Mouse (Mus musculus) liver, embryonic 14.5 days (tissue): ENCODE results near the gene Zer1. TPM values are rescaled to one million over a fixed set of nuclear protein-coding genes. Genes with fewer than 3 reads are reported as not detected.
A peak's percentile ranks its signal among the peaks of the same experiment; 100 is the strongest.

Source experiments
- ATAC-seq: fragments of 200-750 bp; cut with Nextera tagmentation; 2 replicates; pipeline ENCODE4 v1.8.0; 2017; ENCODE audit warnings: moderate number of reproducible peaks, mild to moderate bottlenecking, moderate library complexity; ENCODE audit not compliant: insufficient read depth
- DNase-seq, 3 experiments: peaks; one replicate each; pipeline ENCODE4 v3.0.0-alpha.2; 2012 to 2013; ENCODE audit warnings: low read depth in 3 of 3, low spot score in 3 of 3
- H3K27ac ChIP-seq: fragments of 300-500 bp; sonication (generic); 2 replicates; pipeline ENCODE4 v1.5.1; 2014; ENCODE audit warnings: moderate library complexity, mild to moderate bottlenecking, control low read depth, inconsistent platforms
- H3K27me3 ChIP-seq: fragments of 300-500 bp; sonication (generic); 2 replicates; pipeline ENCODE4 v1.6.1; 2014; ENCODE audit warnings: mild to moderate bottlenecking, low read length, moderate library complexity; ENCODE audit not compliant: control insufficient read depth, insufficient read depth
- H3K36me3 ChIP-seq: fragments of 300-500 bp; sonication (generic); replicated peaks from 2 replicates; pipeline ENCODE4 v1.6.1; 2014; ENCODE audit warnings: low read depth; ENCODE audit not compliant: control insufficient read depth, insufficient read depth
- H3K4me1 ChIP-seq, 2 experiments: fragments of 200-500 bp in 1 of 2; fragments of 300-500 bp in 1 of 2; sonication (generic) in 1 of 2; replicated peaks; 2 replicates each; pipeline ENCODE4 v1.6.1; 2012 to 2014; ENCODE audit warnings: antibody characterized with exemption in 1 of 2, inconsistent platforms in 1 of 2, low read length in 1 of 2; ENCODE audit not compliant: control insufficient read depth in 2 of 2, insufficient read depth in 2 of 2
- H3K4me2 ChIP-seq: fragments of 300-500 bp; sonication (generic); 2 replicates; pipeline ENCODE4 v1.6.1; 2014; ENCODE audit warnings: low read depth, mild to moderate bottlenecking, control low read depth, moderate library complexity
- H3K4me3 ChIP-seq, 2 experiments: fragments of 200-500 bp in 1 of 2; fragments of 300-500 bp in 1 of 2; sonication (generic) in 1 of 2; 2 replicates each; pipeline ENCODE4 v1.5.1; 2012 to 2014; ENCODE audit warnings: low read depth in 2 of 2, low read length in 2 of 2, mild to moderate bottlenecking in 2 of 2, control low read depth in 1 of 2, inconsistent platforms in 1 of 2, moderate library complexity in 1 of 2; ENCODE audit not compliant: insufficient read depth in 1 of 2
- H3K9ac ChIP-seq: fragments of 300-500 bp; sonication (generic); replicated peaks from 2 replicates; pipeline ENCODE4 v1.6.1; 2014; ENCODE audit warnings: mild to moderate bottlenecking, control low read depth, moderate library complexity
- H3K9me3 ChIP-seq: fragments of 300-500 bp; sonication (generic); 2 replicates; pipeline ENCODE4 v1.6.1; 2016; ENCODE audit warnings: low read length, mixed read lengths; ENCODE audit not compliant: control insufficient read depth
- CTCF ChIP-seq: IDR thresholded peaks from 2 replicates; pipeline ENCODE4 v1.5.1; 2016; ENCODE audit warnings: antibody characterized with exemption, low read depth, control low read depth
- EP300 ChIP-seq: IDR thresholded peaks from 2 replicates; pipeline ENCODE4 v1.6.1; 2016; ENCODE audit warnings: antibody characterized with exemption, low read depth
- WGBS: fragments of 180-500 bp; shearing (Covaris S2); extraction: QIAGEN DNeasy Blood & Tissue Kit; methylation state at CpG from one replicate; pipeline ENCODE4 v1.1.7; 2014; ENCODE audit not compliant: insufficient replicate concordance; 5-methylcytosine and 5-hydroxymethylcytosine counted together
- polyA plus RNA-seq, 2 experiments: library from polyadenylated mRNA; depleted of rRNA in 1 of 2; stranded (reverse) in 1 of 2; unstranded in 1 of 2; fragments of >200 nt; fragmentation: Nextera tagmentation in 1 of 2; extraction: Ambion mirVana in 1 of 2; gene quantifications; 2 replicates each; pipeline versions ENCODE4 v1.2.1 to v1.2.3; 2012 to 2014

Zer1 gene
- polyA plus RNA-seq (2012; rRNA removed) (8.1 and 8.5 TPM in 2 replicates), polyA plus RNA-seq (2014; fragmentation: Nextera tagmentation; extraction: Ambion mirVana) (1.9 and 2.0 TPM in 2 replicates)

- Histone ChIP-seq H3K9ac (peak within 1 kb of the TSS; percentile 95), H3K36me3 (no peaks in the 10 kb centered on the region), H3K27me3 (no peaks in the 10 kb centered on the region), H3K27ac (peak within 1 kb of the TSS; percentile 90), H3K4me1 (peaks cover 5 to 17% of the 10 kb centered on the region in 2 experiments), H3K4me2 (peak within 1 kb of the TSS; percentile 87), H3K4me3 (peak within 1 kb of the TSS; percentile 82 to 87), H3K9me3 (no peaks in the 10 kb centered on the region)
- WGBS: 10% methylated on average over 31 of the region's 31 CpGs
- DNase-seq (peak; percentile 81 to 85 (median 83)), ATAC-seq (peak; percentile 97)
- no peak for TF ChIP-seq CTCF
- TF ChIP-seq EP300: peak; percentile 1; the same call in 1 of the 2 replicates
Observed at GRCm38 (mm10) chr2:30124472-30125274, at the start of gene Zer1. TSS of gene Zer1 (minus strand) at chr2:30124585.

GRCm38 (mm10) chr2:30173541-30174240 is 49.3 kb upstream of the Zer1 start:
- no peaks in the 10 kb centered on the region; the same call in 1 of the 2 replicates for H3K9me3 ChIP-seq
- H3K27me3 ChIP-seq: no peaks in the 10 kb centered on the region
- H3K4me2 ChIP-seq: no peak overlapping the region
- no peak overlapping the region for H3K27ac ChIP-seq
- no peak overlapping the region for H3K9ac ChIP-seq
- ATAC-seq (no peak), DNase-seq (no peak)
- TF ChIP-seq EP300 (no peak), CTCF (no peak)
- peaks cover 23% of the 10 kb centered on the region for H3K36me3 ChIP-seq
- peaks cover 5 to 6% of the 10 kb centered on the region in 2 experiments; a peak in 3 of 4 replicates for H3K4me1 ChIP-seq
- no peak overlapping the region for H3K4me3 ChIP-seq
- 93% methylated on average over 20 of the region's 20 CpGs for WGBS

- WGBS: 2% methylated on average over 19 of the region's 19 CpGs
- Histone ChIP-seq H3K4me3 (peak overlapping the region; percentile 56 to 58), H3K36me3 (peaks cover 23% of the 10 kb centered on the region), H3K4me2 (peak overlapping the region; percentile 88), H3K27me3 (no peaks in the 10 kb centered on the region), H3K4me1 (peaks cover 0 to 2% of the 10 kb centered on the region in 2 experiments; a peak in 3 of 4 replicates), H3K9me3 (peaks cover 1% of the 10 kb centered on the region), H3K27ac (no peak overlapping the region), H3K9ac (peak overlapping the region; percentile 50)
- DNase-seq (no peak), ATAC-seq (no peak)
- no peak for TF ChIP-seq CTCF
- no peak for TF ChIP-seq EP300
Observed at GRCm38 (mm10) chr2:30171997-30172382, 47.6 kb upstream of the Zer1 start.

GRCm38 (mm10) chr2:30171371-30171996 is 47.1 kb upstream of the Zer1 start, which contains the start of gene Endog:
TSS of gene Endog (plus strand) at chr2:30171493.
- TF ChIP-seq EP300 (no peak), CTCF (no peak)
- ATAC-seq (peak; percentile 92), DNase-seq (peak; percentile 56 to 59 (median 57))
- peak within 1 kb of the TSS; percentile 88 for H3K4me2 ChIP-seq
- whole genome bisulfite sequencing: under 1% methylated on average over 75 of the region's 75 CpGs
- H3K27me3 ChIP-seq: no peaks in the 10 kb centered on the region
- H3K27ac ChIP-seq: no peak within 1 kb of the TSS
- peaks cover 23% of the 10 kb centered on the region for H3K36me3 ChIP-seq
- peak within 1 kb of the TSS; percentile 50 for H3K9ac ChIP-seq
- peaks cover 6% of the 10 kb centered on the region for H3K9me3 ChIP-seq
- peak within 1 kb of the TSS; percentile 56 to 58 for H3K4me3 ChIP-seq
- no peaks in the 10 kb centered on the region; a peak in 1 of 4 replicates for H3K4me1 ChIP-seq
